Mouse (Mus musculus) gastrocnemius, adult 18-20 months (tissue): Measurements from ENCODE around the gene Ptprb. TPM values are rescaled to one million over a fixed set of nuclear protein-coding genes. Genes with fewer than 3 reads are reported as not detected.

Source experiments
- DNase-seq: peaks from one replicate; pipeline ENCODE4 v3.0.0; 2021; ENCODE audit warnings: low spot score
- long read RNA-seq, 2 experiments: library from polyadenylated mRNA; stranded (forward); transcript quantifications; one replicate each; pipeline ENCODE4 v2.0.0; 2021
- total RNA-seq, 2 experiments: library from RNA; stranded (reverse); gene quantifications; 2 replicates each; pipeline ENCODE4 v1.2.3; 2021

Gene Ptprb
- total RNA-seq: 10 to 100 TPM; 21.1 to 24.0 TPM
- long read RNA-seq, experiment 1, full-length matches to known transcripts: 2 of 11 reads
- long read RNA-seq, experiment 1, partial matches to known transcripts: 1 of 11 reads
- long read RNA-seq, experiment 1, other reads (novel, unspliced or antisense): 8 of 11 reads
- long read RNA-seq, experiment 2, partial matches to known transcripts: 2 of 5 reads
- long read RNA-seq, experiment 2, other reads (novel, unspliced or antisense): 3 of 5 reads

GRCm38 (mm10) chr10:116275280-116275679 lies at the start of gene Ptprb:
Gene Ptprb, plus strand, starts transcription at chr10:116275523.
- no peak for DNase-seq

DNA sequence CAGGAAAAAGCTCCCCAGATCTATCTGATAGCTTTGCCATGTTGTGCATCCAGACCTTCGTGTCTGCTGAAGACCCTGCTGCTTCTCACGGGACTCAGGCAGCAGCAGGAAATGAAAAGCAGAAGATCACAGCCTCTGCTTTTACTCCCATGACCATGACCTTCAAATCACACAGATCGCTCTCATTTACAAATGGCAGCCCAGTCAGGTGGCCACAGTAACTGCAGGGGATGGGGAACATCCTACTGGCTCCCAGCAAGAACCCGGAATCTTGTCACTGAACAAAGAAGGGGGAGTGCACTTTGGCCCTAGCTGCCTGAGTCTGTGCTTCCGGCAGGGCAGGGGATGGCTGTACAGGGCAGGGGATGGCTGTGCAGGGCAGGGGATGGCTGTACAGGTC lies 40.0 kb upstream of the Ptprb start:
- DNase-seq: no peak

DNA sequence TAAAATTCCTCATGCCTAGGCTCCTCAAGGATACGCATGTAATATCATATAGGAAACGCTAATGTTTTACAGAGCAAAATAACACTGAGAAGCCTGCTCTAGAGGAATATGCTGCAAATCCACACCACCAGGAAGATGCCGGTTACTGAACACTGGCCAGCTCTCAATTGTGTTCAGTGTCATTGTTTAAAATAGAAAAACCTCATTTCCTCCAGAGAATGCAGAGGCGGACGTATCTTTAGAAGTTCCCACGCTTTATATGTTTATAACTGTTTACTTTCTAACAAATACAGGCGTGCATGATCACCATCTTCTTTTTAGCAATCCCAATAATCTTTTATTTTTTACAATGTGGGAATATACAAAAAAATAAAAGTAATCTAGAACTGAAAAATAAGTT lies 33.1 kb upstream of the Ptprb start:
- DNase-seq: no peak

GRCm38 (mm10) chr10:116243373-116243772 lies 31.9 kb upstream of the Ptprb start:
- DNase-seq: no peak

DNA sequence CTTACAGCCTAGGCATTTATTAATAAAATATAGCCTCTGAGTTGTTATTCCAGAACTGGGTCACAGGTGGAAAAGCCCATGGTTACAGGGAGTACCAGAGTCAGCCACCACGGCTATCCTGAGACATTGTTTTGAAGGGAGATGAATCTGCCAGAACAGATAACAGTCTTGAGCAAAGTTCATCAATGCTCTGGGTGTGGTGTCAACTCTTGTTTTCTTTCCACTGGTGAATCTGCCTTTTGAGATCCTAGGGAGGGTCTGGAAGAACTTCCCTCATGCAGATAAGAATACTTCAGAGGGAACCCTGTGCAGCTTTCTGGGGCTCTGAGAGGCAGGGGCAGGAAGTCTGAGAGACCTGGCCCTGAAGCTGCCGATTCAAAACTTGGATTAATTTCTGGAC lies 29.7 kb upstream of the Ptprb start:
- no peak for DNase-seq

GRCm38 (mm10) chr10:116252668-116253067 lies 22.7 kb upstream of the Ptprb start:
- DNase-seq: no peak

DNA sequence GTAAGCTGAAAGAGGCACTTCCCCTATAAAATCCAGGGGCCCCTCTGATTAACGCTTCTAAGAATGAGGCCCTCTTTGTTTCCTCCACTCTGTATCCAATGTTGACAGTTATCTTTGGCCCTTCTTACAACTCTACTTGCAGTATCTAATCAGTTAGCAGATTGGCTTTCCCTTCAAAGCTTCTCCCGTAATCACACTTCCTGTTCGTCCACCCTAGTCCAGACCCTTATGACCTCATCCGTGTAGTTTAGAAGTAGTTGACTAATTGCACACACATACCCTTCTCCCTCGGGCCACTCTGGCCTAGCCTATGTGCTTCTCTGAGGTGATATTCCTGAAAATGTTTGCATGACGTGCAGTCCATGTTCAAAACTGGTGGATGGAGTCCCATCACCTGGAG lies 21.4 kb upstream of the Ptprb start:
- DNase-seq: no peak

DNA sequence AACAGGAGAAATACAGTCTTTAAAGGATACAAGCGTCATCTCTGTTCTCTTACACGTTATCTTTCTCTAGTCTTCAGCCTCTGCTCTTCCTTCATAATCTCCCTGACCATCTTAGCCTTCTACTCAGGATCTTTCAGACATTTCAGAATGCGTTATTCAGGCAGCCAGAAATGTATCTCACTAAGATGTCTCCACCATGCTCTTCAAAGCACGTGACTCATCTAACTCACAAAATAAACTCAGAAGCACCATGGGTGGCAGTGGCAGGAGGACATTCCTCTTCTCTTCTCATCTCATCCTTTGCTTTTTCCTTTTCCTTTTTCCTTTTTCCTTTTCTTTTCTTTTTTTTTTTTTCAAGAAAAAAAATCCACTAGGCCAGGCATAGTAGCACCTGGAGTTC lies 16.0 kb upstream of the Ptprb start:
- DNase-seq: no peak

GRCm38 (mm10) chr10:116260658-116261433 lies 14.5 kb upstream of the Ptprb start:
- peak; percentile 30 for DNase-seq

DNA sequence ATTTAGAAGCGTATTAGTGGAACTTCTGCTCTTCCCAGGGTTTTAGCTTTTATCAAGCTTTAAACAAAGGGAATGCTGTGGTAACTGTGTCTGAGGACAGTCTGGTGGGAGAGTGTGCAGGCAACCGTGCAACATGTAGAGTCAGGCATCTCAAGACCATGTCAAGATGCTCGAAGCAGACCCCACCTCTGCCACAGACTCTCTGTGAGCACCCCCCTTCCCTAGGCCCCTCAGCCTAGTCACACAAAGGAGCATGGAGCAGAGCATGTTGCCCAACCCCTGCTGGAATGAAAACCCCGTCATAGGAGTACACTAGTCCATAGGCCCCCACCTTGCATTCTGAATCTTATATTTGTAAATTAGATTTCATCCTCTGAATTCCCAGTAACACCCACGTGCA lies 13.8 kb upstream of the Ptprb start:
- DNase-seq: no peak

- no peak for DNase-seq
These were observed 10.8 kb upstream of the Ptprb start for GRCm38 (mm10) chr10:116264521-116264920.

DNA sequence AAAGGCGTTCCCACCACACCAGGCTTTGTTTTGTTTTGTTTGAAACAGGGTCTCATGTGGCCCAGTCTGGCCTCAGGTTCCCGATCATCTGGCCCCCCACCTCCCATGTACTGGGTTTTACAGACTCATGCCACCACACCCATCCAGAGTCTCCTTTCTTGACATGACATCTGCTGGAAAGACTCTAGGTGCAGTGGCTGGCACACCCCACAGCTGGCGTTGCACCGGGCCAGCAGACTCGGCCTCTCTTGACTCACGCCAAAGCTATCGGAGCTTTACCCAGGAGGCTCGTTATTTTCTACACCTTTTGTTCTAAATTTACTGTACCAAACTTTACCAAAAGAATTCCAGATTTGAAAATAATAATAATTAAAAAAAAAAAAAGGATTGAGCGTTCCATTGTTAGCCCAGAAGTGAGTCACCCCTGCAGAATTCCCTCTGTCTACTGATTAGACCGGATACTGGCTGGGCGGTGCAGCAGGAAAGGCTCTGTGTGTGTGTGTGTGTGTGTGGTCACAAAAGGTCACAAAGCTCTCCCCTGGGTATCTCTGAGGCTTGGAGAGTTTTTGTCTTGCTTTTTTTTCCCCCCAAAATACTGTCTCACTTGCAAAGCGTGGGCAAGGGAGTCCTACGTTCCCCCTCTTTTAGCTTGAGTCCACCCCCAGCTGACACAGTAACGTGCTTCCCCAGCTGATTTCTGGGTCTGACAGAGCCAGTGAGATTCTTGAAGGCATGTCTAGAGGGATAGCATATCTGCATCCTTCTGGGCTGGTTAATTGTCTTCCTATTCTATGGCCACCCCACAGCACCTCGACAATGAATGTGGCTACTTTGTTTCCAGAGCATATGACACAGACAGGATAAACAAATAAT lies 8.5 kb upstream of the Ptprb start:
- DNase-seq: peak; percentile 19

GRCm38 (mm10) chr10:116267434-116267822 lies 7.9 kb upstream of the Ptprb start:
- no peak for DNase-seq

GRCm38 (mm10) chr10:116268343-116268742 lies 7.0 kb upstream of the Ptprb start:
- no peak for DNase-seq

- no peak for DNase-seq
These were observed 4.5 kb upstream of the Ptprb start for GRCm38 (mm10) chr10:116270646-116271469.

DNA sequence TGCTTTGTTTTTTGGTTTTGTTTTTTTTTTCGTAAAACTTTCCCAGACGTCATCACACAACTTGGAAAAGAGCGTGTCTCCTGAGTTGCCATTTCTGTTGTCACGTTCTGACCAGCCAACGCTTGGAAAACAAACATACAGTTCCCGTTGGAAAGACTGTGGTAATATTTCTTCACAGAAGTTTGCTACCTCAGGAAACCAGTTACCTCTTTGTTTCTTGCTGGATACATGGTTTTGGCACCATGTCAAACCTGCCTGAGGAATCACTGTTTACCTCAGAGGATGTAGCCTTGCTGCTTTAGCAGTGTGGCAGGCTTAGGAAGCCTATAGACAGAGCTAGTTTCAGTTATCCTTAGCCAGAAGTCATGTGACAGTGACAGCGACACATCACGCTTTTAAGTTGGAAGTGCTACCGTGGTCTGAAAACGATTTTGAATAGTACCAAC lies 3.8 kb upstream of the Ptprb start:
- no peak for DNase-seq

- no peak for DNase-seq
These were observed 3.2 kb upstream of the Ptprb start for GRCm38 (mm10) chr10:116272156-116272555.

DNA sequence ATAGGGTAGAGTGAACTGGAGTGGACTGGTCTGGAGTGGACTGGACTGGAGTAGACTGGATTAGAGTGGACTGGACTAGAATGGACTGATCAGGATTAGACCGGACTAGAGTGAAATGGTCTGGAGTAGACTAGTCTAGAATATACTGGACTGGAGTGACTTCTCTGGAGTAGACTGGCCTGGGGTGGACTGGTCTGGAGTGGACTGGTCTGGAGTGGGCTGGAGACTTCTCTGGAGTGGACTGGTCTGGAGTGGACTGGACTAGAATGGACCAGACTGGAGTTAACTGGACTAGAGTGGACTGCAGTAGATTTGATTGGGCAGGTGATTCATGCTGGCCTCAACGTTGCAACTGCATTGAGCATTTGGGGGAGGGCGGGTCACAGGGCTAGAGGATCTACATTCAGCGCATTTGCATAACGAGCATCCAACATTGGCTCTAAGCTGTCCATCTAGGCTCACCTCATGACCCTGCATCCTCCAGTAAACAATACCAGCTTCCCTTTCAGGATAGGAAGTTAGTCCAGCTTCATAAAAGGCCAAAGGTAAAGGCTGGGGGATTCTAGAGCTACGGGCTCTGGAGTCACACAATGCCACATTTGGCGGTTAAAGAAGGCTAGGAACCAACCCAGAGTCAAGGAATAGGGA lies 11.5 kb downstream of the Ptprb start:
- no peak for DNase-seq

GRCm38 (mm10) chr10:116288130-116288529 lies 12.8 kb downstream of the Ptprb start:
- peak; percentile 11 for DNase-seq

GRCm38 (mm10) chr10:116290483-116290882 lies 15.2 kb downstream of the Ptprb start:
- no peak for DNase-seq
